Mouse (Mus musculus): ENCODE measurements around the gene Dab1.
A peak's percentile ranks its signal among the peaks of the same experiment; 100 is the strongest.

Dab1 gene

DNA sequence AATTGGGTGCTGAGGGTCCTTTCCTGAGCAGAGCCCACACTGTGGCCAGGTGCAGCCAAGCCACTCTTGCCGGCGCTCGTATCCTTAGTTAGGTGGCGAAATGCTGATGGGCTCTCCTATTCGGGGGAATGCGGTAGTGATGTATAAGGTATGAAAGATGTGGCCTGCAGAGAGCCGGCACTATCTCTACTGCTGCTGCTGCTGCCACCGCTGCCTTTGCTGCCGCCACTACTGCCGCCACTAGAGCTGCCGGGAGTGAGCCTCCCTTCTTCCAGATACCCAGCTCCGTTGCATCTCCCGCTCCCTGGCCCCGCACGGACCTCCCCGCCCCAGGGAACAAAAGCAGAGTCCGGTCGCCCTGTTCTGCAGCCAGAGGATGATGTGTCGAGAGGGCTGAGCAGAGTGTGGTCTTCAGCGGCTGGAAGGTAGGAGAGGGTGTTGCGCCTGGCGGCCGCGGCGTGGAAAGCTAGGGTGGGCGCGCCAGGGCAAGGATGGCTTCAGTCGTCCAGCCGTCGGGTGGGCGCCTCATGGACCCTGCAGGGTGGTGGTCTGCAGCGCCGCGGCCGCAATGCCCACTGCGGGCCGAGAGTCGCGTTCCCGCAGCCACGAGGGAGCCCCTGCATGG, at the start of gene Dab1:
Gene Dab1, plus strand, starts transcription at position 39 of the 625 bp plus-strand sequence.
- peak; percentile 22 to 25 for DNase-seq

DNA sequence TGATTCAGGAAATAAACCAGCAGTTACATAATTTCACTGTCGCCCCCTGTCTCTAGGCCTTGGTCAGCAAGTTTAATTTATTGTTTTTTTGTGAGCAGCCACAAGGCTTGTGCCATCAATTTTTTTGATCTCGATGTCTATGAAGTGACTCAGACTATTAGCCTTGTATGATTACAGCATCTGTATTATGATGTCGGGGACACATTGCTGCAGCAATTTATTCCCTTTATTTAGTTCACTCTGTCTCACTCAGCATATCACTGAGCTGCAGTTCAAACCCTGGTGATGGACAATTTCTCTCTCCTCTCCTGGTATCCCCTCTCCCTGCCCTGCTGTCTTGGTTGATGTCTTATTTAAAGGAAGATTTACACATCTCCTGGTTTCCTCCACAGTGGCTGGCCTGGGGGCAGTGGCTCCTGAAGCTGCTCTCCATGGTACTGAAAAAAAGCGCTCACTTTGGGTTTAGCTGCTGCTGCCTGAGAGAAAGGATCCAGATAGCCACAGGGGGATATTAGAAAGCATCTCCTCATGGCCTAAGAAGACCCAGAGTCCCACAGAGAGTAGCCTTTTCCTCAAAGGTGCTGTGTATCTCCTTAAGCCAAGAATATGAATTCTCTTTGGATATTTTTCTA, 47.3 kb upstream of the Dab1 start:
- DNase-seq, result no peak

DNA sequence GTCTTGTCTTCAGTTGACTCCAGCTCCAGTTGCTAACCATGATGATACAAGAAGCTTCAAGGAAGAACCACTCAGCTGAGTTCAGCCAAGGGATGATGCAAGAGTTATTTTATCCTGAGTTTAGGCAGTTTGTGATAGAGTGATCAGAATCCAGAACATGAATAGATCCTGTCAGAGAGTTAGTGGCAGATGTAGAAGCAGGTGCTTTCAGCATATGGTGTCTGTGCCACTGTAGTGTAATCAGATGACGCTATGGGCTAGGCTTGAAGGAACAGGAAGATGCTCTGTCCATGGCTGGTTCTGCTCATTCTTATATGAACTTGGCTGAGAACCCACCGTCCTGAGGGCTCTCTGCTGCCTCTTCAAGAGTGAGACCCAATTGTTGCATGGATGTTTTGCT, 43.6 kb upstream of the Dab1 start:
- no peak for DNase-seq

DNA sequence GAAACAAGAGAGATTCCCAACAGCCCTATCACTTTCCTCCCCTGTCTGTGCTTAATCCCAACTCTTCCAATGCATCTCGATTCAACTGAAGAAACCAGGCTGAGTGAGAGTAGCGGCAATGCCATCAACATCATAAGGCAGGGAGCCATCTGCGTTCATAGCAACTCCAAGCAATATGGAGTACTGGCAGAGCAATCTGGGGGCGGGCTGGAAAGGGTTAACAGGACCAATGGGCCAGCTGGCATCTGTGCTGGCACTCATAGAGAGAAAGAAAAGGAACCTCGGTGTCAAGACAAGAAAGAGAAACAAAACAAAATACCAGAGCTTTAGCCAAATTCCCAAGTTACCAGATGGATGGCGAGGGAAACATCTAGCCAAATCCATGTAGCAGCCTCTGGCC, 42.9 kb upstream of the Dab1 start:
- DNase-seq, result peak; percentile 84 to 86

DNA sequence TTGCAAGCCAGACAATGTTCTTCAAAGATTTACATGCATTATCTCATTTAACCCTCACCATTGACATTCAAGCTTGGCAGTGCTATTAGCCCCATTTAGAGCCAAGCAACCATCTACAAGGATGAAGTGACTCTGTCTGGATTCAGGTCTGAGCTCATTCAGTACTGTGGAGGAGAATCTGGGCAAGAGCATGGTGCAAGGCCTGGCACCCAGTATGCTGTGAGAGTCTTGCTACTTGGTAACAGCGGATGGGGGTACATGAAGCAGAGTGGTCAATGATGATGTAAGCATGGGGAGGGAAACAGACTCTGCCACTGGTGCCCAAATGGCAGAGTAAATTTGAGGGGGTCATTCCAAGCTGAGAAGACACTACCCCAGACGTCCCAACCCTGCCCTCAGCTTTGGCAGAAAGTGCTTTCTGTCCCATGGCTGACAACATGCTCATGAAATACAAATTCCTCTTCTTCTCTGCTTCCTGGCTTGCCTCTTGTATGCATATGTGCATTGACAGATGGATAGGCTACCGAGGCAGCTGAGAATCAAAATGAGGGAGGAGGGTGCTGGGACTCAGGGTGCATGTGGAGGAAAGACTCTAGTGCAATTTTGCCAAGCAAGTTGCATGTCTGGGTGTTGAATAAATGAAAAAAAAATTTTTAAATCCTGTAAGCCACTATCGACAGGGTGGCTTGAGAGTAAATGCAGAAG, 41.9 kb upstream of the Dab1 start:
- DNase-seq, result peak; percentile 61 to 66

DNA sequence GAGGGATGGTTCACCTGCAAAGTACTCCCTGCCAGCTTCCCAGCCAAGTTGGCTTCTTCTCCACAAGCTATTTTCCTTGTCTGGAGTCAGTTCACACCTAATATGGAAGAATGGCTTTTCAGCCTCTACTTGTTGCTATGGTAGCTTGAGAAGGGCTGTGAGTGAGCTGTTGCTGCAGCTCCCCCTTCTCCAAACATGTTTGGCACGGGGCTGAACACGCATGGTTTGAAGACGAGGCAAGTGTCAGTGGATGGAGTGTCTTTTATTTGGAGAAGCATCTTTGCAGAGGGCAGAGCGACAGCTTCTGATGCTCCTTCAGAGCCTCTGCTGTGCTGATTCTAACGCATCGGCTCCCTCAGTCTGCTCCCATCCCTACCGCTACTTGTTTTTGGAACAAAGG, 41.3 kb upstream of the Dab1 start:
- peak in 1 of 2 experiments; percentile 58 for DNase-seq

DNA sequence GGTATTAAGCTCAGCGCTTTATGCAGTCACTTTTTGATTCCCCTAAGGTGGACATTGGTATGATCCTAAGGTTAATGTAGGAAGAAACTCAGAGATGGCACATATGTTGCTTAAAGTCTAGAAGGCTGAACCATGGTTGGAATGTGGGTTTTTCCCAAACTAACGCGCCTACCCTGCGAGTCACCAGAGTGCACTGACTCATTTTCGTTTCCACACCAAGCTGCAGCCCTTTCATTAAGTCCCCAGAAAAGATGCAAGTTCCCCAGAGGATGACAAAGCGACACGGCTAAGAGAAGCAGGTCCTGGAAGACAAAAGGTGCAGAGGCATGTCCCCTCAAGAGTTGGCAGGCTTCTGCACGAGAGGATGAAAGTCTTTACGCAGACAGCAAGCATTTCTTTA, 39.1 kb upstream of the Dab1 start:
- no peak for DNase-seq

DNA sequence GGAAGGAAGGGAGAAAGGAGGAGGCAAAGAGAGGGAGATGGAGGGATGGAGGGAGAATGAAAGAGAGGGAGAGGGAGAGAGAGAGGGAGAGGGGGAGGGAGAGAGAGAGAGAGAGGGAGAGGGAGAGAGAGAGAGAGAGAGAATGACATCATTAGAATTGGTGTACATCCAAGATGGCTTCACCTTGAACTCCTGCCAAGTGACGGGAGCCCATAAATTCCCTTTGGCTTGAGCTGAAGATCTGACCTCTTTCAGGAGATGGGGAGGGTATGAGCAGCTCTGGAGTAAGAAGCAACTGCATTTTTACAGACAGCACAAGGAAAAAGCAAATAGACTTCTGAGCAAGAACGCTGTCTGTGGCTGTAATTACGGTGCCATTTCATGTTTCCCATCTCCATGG, 4.1 kb upstream of the Dab1 start:
- DNase-seq, result peak; percentile 48 to 56

DNA sequence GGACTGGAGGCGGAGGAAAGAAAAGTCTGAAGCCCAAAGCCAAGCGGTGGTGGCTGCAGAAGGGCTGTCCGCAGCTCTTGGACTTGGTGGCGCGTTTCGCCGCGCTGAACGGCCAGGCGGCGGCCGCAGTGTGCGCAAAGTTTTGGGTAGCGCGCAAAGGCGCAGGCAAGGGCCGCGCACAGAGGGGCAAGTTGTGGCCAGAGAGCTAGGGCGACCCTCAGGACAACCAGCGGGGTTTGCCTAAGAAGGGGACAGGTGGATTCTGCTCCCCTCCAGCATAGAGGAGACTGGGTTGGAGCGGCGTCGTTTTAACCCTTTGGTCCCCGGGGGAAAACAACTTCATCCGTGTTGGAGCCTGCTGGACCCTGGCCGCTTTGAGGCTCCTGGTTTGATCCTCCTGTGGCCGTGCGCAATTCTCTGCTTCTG, 800 bp downstream of the Dab1 start:
- DNase-seq, result peak; percentile 47 to 53

DNA sequence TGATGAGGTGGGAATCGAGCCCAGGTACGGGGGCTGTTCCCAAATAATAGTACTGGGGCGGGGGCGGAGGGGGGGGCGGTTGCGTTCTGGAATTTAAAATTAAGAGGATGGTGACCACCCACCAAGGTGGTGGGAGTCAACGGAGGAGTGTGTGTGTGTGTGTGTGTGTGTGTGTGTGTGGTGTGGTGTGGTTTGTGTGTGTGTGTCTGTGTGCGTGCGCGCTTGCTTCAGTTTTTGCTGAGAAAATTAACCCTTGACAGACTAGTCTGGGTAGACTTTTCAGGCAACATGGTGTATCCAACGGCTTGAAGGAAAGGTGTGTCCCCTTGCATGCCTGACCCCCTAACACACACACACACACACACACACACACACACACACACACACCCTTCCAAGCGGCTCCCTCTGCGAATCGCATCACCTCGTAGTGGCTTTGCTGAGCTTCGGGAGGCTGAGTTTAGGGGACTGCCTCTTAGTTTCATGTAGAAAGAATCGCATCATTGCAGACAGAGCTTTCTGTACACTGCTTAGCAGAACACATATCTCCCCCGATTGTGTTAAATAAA, 1.5 kb downstream of the Dab1 start:
- DNase-seq, result no peak

DNA sequence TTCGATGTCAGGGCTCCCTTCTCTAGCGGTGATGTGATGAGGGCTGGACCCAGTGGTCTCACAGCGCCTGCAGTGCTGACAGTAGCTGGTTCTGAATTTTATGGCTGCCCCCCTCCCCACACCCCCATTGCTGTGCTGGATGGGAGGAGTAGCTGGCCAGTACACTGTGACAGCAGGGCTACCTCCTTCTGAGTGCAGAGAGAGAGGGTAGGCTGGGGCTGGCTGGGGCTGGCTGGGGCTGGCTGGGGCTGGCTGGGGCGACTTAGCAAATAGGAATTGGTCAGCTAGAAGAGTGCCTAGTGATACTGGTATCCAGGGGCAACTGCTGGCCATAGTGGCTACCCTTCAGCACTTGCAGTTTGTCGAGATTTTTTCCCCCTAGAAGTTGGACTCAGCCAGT, 2.4 kb downstream of the Dab1 start:
- no peak for DNase-seq

DNA sequence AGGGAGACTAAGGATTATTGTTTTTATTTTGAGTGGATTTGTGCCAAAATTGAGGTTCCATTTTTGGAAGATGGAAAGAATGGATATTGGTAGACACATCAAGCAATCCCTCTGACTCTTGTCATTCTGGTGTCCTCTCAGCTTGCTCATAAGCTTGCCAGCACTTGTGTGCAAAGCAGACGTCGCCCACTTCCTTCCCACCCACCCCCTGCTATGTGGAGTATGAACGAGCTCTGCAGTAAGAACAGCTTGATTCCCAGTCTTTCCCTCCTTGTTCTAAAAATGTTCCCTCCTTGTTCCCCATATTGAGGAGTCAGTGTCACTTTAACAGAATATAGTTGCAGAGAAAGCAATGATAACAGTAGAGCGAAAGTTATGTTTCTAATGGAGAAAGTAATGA, 11.0 kb downstream of the Dab1 start:
- no peak for DNase-seq

DNA sequence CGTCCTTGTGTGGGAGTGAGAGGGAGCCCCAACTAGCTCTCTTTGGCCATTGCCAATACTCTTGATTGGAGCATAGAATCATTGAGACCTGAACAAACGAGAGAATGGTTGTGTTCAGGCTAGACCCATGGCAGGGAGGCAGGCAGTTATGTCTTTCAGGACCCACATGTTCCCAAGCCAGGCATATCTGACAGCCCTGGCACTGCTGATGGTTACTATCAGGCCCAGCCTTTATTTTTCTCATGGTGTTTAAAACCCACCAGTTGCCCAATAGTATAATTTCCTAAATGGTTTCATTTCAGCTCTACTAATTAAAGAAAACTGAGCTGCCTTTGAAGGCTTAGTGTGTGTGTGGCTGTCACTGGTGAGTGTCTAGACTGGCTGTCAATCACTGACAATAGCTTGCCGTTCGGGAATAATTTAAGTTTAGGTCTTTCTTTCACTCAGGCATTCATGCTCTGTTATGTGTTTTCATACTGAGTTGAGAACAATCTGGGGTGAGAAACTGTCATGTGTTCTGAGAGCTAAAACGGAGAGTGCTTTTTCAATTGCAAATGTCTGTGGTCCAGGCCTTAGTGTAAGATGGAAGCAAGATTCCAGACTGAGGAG, 17.1 kb downstream of the Dab1 start:
- DNase-seq, result no peak

DNA sequence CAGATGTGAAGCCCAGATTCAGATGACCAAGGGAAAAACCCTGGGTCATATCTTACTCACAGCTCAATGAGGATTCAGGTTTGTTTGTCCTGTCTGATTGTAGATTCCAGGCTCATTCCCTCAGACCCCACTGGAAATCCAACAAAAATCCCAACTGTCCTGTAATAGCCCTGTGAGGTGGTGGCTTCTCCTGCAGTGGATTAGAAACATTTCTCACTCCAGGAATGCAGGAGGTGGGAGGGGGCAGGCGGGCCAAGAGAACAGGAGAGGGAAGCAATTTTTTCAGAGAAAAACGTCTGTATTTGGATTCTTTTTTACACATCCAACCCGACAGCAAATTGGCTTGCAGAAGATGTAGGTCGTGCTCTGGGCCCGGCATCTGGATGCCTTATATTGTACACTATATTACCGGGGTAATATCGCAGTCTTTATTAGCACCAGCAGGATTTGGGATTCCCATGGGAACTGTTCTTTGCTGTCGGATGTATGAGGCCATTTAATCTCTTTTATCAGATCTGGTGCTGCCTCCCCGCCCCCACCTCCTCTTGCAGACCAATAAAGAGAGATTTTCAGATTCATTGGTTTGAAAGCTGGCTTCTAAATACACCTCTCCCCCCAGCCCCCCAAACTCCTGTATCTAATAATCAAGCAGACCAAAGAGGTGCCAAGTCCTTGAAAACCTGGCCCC, 29.2 kb downstream of the Dab1 start:
- no peak for DNase-seq

DNA sequence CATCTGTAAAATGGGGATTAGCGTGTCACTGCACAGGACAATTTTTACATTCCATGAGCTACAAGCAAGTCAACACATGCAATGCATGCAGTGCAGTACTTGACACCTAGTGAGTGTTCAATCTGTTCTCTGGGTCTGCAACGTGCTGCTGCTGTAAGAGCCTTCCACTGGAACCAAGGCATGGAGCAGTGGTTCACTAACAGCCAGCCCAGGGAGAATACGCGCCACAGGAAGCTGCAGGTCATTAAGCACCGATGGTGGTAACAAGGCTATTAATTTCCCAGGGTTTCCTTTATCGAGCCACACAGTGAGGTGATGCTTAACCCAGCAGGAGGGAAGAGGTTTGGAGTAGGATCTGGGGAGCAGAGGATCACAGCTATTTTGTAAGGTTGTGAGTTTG, 36.6 kb downstream of the Dab1 start:
- DNase-seq, result no peak

DNA sequence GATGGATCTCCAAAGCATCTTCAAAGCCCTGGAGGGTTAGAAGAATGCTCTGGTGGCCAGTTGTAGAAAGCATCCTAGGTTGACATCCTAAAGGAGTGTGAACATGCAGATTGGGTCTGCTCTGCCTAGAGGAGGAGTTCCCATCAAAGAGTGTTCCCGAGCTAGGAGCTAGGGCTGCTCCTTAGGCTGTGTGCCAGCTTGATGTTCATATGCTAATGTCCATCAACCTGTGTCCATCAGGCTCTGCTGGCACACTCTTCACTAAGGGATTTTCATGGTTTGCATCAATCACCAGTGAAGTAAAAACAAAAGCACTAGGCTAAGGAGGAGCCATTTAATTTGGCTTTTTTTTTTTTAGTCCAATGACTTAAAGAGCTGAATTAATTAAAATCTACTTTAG, 42.2 kb downstream of the Dab1 start:
- DNase-seq, result peak; percentile 45 to 63

DNA sequence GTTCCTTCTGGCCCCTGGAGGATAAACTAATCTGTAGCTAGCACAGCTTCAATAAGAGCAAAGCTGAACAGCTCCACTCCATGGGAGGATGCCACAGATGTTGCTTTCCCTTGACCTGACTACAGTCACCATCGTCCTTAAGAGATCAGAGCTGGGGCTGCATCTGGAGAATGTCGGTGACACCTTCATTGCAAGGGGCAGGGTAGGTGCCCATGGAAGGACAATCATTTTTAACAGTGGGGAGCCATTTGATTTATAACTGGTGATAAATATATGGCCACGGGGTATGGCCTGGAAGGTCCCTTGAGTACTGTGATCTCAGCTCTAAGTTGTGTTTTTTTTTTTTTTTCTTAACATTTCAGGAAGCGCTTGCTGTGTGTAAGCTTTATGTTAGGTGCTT, 48.3 kb downstream of the Dab1 start:
- DNase-seq, result no peak

DNA sequence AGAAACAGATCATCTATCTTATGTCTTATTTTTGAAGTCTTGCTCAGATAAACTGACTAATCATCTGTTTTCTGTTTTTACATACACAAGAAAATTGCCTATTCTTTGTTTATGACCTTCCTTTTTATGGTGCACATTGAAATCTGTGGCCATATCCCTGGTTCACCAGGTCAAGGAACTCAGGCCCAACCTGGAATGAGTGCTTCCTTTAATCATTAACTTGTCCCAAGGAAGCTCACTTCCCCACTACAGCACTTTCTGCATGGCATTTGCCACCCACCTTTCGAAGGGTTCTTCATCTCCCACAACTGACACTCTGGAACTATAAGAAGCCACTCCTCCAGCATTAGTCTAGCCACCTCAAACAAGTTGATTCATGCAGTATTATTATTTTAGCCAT, 58.0 kb downstream of the Dab1 start:
- DNase-seq, result no peak

DNA sequence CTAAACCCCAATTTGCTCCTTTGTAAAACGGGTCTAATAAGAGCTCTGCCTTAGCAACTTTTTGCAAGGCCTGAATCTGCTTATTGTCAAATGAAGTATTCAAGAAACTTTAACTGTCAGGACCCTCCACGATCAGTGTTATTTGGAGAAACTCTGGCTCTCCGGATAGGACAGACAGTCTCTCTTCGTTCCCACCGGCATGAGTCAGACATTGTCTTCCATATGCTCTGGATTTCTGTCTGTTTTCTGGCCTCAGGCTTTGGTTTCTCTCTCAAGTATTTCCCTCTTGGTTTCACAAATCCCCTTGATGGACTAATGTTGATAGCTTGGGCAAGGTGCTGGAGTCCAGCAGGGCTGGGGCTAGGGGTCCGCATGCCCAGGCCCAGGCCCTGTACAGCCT, 59.3 kb downstream of the Dab1 start:
- no peak for DNase-seq

DNA sequence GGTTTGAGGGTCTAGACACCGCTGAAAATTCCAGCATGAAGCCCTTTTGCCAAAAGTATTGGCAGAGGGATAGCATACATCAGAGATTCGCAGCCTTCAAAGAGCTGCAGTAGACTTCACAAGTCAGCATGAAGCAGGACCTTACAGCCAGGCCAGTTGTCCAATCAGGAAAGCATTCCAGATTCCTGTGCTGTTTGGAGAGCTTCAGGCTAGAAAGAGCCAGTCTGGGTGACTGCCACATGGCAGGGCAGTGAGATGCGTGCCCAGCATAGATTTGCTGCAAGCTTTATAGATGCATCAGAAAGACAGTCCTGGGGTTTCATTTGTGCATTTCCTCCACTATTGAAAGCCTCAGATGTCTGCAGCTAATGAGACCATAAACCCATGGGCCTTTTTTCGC, 66.0 kb downstream of the Dab1 start:
- peak; percentile 90 to 94 for DNase-seq

DNA sequence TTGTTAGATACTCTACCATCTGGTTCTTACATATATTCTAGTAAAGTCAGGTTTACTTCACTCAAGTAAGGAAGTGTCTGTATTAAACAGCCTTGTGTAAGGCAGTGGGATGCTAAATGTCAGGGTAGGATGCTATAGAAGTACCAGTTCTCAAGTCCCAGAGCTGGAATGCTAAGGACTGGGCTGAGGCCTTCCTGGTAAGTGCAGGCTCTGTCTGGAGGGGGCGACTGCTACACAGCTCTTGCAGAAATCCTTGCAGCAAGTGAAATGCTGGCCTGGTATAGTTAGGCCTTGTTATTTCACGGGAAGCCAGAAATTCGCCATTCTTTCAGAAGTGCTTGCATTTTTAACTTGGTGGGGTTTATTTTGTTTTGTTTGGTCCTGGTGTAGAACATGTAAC, 72.6 kb downstream of the Dab1 start:
- DNase-seq, result peak; percentile 44 to 52

DNA sequence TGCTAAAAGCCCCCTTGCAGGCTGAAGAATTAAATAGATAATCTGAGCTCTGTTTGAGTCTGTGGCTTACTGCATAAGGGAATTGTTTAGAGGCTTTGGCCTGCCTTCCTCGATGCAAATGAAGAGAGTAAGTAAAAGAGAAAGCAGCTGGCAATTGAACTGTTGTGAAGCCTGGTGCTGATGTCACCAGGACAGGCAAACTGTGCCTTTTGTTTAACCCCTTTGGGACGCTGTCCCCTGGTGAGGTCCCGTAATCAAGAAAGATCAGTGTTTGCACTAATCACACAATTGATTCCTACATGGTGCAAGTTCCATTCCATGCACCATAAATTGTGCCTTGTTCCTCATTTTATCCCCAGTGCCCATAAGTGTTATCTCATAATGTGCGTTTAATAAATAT, 80.6 kb downstream of the Dab1 start:
- DNase-seq, result no peak

DNA sequence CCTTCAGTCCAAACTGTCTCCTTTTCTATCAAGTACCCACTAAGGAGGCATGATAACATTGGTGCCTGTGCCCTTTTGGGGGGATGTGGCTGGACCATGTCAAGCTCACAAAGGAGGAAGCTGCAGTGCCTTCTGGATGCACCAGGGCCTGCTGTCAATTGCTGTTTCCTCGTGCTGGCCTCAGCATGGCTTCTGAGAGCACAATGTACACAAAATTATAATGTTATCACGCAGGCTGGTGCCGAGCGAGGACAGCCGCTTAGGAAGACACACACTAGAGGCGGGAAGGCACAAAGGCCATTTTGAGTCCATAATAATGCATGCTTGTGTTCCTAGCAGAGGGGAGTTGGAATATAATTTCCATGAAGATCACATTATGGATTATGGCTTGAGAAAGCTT, 81.2 kb downstream of the Dab1 start:
- DNase-seq, result no peak
